Mouse (Mus musculus) heart, embryonic 11.5 days (tissue): ENCODE data around the gene Dus1l. TPM values are rescaled to one million over a fixed set of nuclear protein-coding genes. Genes with fewer than 3 reads are reported as not detected.
A peak's percentile ranks its signal among the peaks of the same experiment; 100 is the strongest.

Experiments
- ATAC-seq: fragments of 200-750 bp; cut with Nextera tagmentation; replicated peaks from 2 replicates; pipeline ENCODE4 v1.8.0; 2017; ENCODE audit warnings: moderate library complexity; ENCODE audit not compliant: insufficient number of reproducible peaks, low FRiP score, low TSS enrichment
- H3K27ac ChIP-seq: fragments of 300-500 bp; sonication (generic); 2 replicates; pipeline ENCODE4 v1.5.1; 2014; ENCODE audit warnings: mild to moderate bottlenecking, low read depth, low read length
- H3K27me3 ChIP-seq: fragments of 300-500 bp; sonication (generic); 2 replicates; pipeline ENCODE4 v1.6.1; 2014; ENCODE audit warnings: mild to moderate bottlenecking, low read length, mixed read lengths; ENCODE audit not compliant: control insufficient read depth, insufficient read depth
- H3K36me3 ChIP-seq: fragments of 300-500 bp; sonication (generic); 2 replicates; pipeline ENCODE4 v1.6.1; 2014; ENCODE audit warnings: mild to moderate bottlenecking, low read length, moderate library complexity, mixed read lengths; ENCODE audit not compliant: control insufficient read depth, insufficient read depth
- H3K4me1 ChIP-seq: fragments of 300-500 bp; sonication (generic); 2 replicates; pipeline ENCODE4 v1.6.1; 2014; ENCODE audit warnings: low read length; ENCODE audit not compliant: control insufficient read depth, insufficient read depth
- H3K4me2 ChIP-seq: fragments of 300-500 bp; sonication (generic); 2 replicates; pipeline ENCODE4 v1.6.1; 2014; ENCODE audit warnings: mild to moderate bottlenecking, moderate library complexity
- H3K4me3 ChIP-seq: fragments of 300-500 bp; sonication (generic); 2 replicates; pipeline ENCODE4 v1.5.1; 2014; ENCODE audit warnings: low read depth, low read length
- H3K9ac ChIP-seq: fragments of 300-500 bp; sonication (generic); 2 replicates; pipeline ENCODE4 v1.6.1; 2014; ENCODE audit warnings: mild to moderate bottlenecking, low read depth, low read length, moderate library complexity
- H3K9me3 ChIP-seq: fragments of 300-500 bp; sonication (generic); replicated peaks from 2 replicates; pipeline ENCODE4 v1.6.1; 2016; ENCODE audit warnings: low read length; ENCODE audit not compliant: control insufficient read depth
- WGBS: fragments of 180-500 bp; shearing (Covaris S2); extraction: QIAGEN DNeasy Blood & Tissue Kit; methylation state at CpG from one replicate; pipeline ENCODE4 v1.1.7; 2014; ENCODE audit not compliant: insufficient replicate concordance; 5-methylcytosine and 5-hydroxymethylcytosine counted together
- polyA plus RNA-seq: library from polyadenylated mRNA; unstranded; fragments of >200 nt; fragmentation: Nextera tagmentation; extraction: Ambion mirVana; gene quantifications from 2 replicates; pipeline ENCODE4 v1.2.1, GENCODE M21; 2014

Gene Dus1l
- polyA plus RNA-seq, 1 experiment from 2014 or later = 59.9 TPM

DNA sequence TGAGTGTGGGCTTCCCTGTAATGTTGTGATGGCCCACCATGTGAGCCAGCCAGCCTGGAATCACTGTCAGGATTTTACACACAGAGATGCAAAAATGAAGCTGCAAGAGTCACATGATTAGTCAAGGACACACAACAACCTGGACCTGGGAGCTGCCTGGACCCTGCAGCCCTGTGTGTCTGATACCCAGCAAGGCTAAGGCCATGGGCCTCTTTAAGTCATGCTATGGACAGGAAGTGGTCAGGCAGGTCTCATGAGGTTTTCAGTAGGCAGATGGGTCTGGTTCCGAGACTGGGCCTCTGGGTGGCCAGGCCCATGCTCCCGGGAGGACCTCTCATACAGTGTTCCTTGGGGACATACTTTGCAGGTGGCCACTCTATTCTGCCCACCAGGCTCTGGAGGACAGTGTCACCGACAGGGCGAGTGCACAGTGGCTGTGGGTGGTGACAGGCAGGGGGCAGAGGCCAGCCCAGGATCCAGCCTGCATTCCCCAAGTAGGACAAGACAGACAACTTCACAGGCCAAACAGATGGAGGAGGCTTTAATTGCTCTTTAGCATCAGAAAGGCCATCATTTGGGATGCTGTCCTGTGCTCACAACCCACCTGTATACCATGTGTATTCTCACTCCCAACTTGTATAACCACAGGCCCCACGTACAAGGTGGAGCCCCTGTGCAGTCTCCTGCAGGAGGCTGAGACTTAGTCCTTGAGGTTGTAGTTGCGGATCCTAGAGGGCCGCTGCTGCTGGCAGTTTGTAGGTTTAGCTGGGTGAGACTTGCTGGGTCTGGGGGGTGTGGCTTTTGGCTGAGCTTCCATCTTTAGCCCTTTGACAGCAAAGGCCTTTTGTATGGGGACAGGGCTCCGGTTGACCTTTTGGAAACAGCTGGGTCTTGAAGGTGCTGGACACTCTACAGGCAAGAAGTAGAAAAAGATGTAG, 30.1 kb upstream of the Dus1l start:
- H3K9me3 ChIP-seq = no peaks in the 10 kb centered on the region
- H3K36me3 ChIP-seq = peaks cover 3% of the 10 kb centered on the region; the same call in 1 of the 2 replicates
- WGBS = 79% methylated on average over 8 of the region's 8 CpGs
- H3K4me3 ChIP-seq = no peak overlapping the region
- H3K27me3 ChIP-seq = no peaks in the 10 kb centered on the region
- H3K27ac ChIP-seq = peak overlapping the region; percentile 96; the same call in 1 of the 2 replicates
- ATAC-seq = no peak
- H3K4me2 ChIP-seq = no peak overlapping the region
- peaks cover 34% of the 10 kb centered on the region for H3K4me1 ChIP-seq
- H3K9ac ChIP-seq = 0 out of 2 replicates have a peak overlapping the region, but pooled peaks have one; percentile 88

DNA sequence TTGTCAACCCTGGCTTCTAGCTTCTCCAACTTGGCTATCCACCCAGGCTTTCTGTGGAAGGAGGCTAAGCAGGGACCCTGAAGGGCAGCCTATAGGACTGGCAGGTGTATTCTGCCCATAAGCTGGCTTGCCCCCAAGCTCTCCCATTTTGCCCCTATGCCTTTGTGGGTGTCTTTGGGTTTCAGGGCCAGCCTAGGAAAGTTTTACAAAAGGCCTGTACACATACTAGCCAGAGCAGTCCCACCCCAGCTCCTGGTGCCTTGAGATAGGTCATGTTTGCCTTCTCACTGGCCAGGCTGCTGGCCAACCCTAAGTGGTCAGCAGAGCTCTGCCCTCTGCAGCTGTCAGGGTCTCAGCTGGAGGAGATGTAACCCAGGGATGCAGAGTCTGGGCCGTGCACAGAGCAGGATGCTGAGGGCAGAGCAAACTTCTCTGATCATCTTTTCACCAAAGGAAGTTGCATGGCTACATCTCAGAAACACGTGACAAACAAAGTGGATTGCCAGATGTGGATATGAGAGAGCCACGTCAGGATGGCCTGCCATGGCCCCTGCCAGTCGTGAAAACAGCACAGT, 29.2 kb upstream of the Dus1l start:
- H3K4me1 ChIP-seq = peaks cover 39% of the 10 kb centered on the region
- H3K4me3 ChIP-seq = peak overlapping the region; percentile 63
- H3K27me3 ChIP-seq = no peaks in the 10 kb centered on the region
- H3K27ac ChIP-seq = peak overlapping the region; percentile 96
- peak overlapping the region; percentile 88 for H3K9ac ChIP-seq
- H3K4me2 ChIP-seq = peak overlapping the region; percentile 96
- WGBS = 44% methylated on average over 4 of the region's 4 CpGs
- ATAC-seq = no peak
- no peaks in the 10 kb centered on the region for H3K9me3 ChIP-seq
- peaks cover 7% of the 10 kb centered on the region; the same call in 1 of the 2 replicates for H3K36me3 ChIP-seq

DNA sequence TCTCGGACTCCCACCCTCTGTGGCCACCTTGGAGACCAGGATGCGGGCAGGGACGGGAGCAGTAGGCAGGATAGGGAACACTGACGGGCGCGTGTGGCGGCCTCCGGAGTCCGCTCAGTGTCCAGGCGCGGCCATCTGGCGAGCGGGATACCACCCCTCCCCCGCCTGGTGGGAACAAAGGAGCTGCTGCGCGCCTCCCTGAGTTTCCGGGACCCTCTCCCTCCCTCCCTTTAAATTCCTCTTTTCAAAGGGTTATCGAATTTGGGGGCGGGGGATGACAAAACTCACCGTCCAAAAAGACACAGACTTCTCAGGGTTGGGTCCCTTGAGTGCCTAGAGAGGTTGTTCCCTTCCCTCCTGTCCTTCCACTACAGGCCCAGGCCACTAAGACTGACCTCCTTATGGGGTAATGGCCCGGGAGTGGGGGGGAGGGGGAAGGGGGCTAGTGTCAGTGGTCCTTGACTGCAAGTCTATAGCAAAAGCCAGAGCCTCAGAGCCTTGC, 28.6 kb upstream of the Dus1l start:
- Histone ChIP-seq H3K4me1 (peaks cover 39% of the 10 kb centered on the region), H3K27me3 (no peaks in the 10 kb centered on the region), H3K27ac (peak overlapping the region; percentile 96), H3K36me3 (peaks cover 10% of the 10 kb centered on the region; the same call in 1 of the 2 replicates), H3K4me3 (peak overlapping the region; percentile 63), H3K9me3 (no peaks in the 10 kb centered on the region), H3K4me2 (peak overlapping the region; percentile 96), H3K9ac (peak overlapping the region; percentile 88)
- no peak for ATAC-seq
- WGBS = 0% methylated on average over 21 of the region's 21 CpGs

DNA sequence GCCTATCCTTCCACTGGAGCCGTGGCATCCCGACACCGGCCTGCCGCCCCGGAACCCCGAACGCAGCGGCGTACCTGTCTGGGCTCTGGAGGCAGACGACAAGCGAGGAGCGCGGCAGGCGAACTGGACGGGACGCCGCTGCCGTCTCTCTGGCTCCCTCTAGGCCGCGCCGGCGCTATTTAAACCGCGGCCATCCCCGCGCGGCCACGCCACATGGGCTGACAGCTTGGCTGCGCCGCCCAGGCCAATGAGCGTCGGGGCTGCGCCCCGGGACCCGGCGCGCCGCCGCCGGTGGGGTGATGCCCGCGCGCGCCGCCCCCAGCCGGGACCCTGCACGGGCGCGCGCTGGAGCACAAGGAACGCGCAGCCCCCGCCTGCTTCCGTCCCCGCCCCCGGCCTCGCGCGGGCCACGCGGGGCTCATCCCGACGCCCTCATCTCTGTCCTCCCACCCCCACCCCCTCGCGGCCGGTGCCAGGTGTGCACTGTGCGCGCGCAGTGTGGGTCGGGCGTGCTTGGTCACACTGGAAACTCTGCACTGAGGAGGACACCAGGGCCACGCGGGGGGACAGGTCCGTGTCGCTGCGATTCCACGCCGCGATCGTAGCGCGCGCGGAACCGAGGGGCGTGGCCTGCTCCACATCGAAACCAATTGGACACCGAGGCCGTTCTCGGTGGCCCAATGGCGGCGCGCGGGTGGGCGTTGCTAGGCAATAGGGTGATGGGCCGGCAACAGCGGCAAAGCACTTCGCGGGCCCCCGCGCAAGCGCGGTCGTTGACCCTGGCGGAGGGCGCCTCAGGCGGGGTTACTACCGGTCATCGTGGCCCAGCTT, 28.0 kb upstream of the Dus1l start, which contains the start of gene Fasn:
Fasn (minus strand) TSS at position 592 of the 831 bp plus-strand sequence.
- peak within 1 kb of the TSS; percentile 88 for H3K9ac ChIP-seq
- H3K4me2 ChIP-seq = peak within 1 kb of the TSS; percentile 96
- H3K27ac ChIP-seq = peak within 1 kb of the TSS; percentile 96
- no peaks in the 10 kb centered on the region for H3K27me3 ChIP-seq
- peaks cover 15% of the 10 kb centered on the region for H3K36me3 ChIP-seq
- peak within 1 kb of the TSS; percentile 63 for H3K4me3 ChIP-seq
- peaks cover 39% of the 10 kb centered on the region for H3K4me1 ChIP-seq
- WGBS = under 1% methylated on average over 100 of the region's 109 CpGs
- no peaks in the 10 kb centered on the region for H3K9me3 ChIP-seq
- ATAC-seq = peak; percentile 87

- peak overlapping the region; percentile 88 for H3K9ac ChIP-seq
- H3K4me2 ChIP-seq = peak overlapping the region; percentile 96
- WGBS = under 1% methylated on average over 40 of the region's 40 CpGs
- H3K27me3 ChIP-seq = no peaks in the 10 kb centered on the region
- H3K27ac ChIP-seq = peak overlapping the region; percentile 96
- H3K4me3 ChIP-seq = peak overlapping the region; percentile 63
- peak; percentile 50 for ATAC-seq
- H3K9me3 ChIP-seq = no peaks in the 10 kb centered on the region
- H3K4me1 ChIP-seq = peaks cover 39% of the 10 kb centered on the region
- peaks cover 22% of the 10 kb centered on the region for H3K36me3 ChIP-seq
Measured at GRCm38 (mm10) chr11:120823551-120823947, 27.3 kb upstream of the Dus1l start.

- H3K9ac ChIP-seq = peak overlapping the region; percentile 88
- H3K4me1 ChIP-seq = peaks cover 38% of the 10 kb centered on the region
- H3K27me3 ChIP-seq = no peaks in the 10 kb centered on the region
- H3K4me3 ChIP-seq = peak overlapping the region; percentile 63
- no peaks in the 10 kb centered on the region for H3K9me3 ChIP-seq
- 1% methylated on average over 14 of the region's 14 CpGs for WGBS
- H3K4me2 ChIP-seq = peak overlapping the region; percentile 96
- ATAC-seq = no peak
- H3K36me3 ChIP-seq = peaks cover 26% of the 10 kb centered on the region
- peak overlapping the region; percentile 96 for H3K27ac ChIP-seq
Measured at GRCm38 (mm10) chr11:120822831-120823550, 26.8 kb upstream of the Dus1l start.

DNA sequence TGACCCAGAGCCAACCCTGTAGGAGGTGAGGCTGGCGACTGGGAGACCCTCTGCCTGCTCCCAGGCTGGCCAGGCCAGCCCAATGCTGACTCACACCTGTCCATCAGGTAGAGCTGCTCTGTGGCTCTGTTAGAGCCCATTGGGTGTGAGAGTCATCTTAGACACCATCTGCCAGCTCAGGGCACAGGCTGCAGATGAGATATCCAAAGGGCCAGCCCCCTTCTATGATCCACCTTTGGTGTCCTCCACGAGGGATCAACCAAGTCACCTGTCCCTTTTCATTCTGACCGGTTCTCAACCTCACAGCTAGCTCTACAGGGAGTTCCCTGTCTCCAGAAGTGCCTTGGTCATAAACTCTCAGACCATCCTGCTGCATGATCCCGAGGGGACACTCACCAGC, 26.1 kb upstream of the Dus1l start:
- H3K4me3 ChIP-seq = peak overlapping the region; percentile 63
- ATAC-seq = no peak
- peaks cover 36% of the 10 kb centered on the region for H3K4me1 ChIP-seq
- H3K9me3 ChIP-seq = no peaks in the 10 kb centered on the region
- H3K27me3 ChIP-seq = no peaks in the 10 kb centered on the region
- 56% methylated on average over 4 of the region's 4 CpGs for WGBS
- H3K9ac ChIP-seq = peak overlapping the region; percentile 88
- peak overlapping the region; percentile 96 for H3K4me2 ChIP-seq
- H3K27ac ChIP-seq = no peak overlapping the region
- H3K36me3 ChIP-seq = peaks cover 32% of the 10 kb centered on the region
